Mouse (Mus musculus) B cell, adult 2 months (primary cell): ENCODE measurements around the gene Gm5129.
"Not testable (repeated sequence)": the region's sequence is repeated elsewhere in the genome, so short reads cannot be mapped to it uniquely, and the experiment has no call there.

Experiments
- DNase-seq, 2 experiments: peaks; one replicate each; pipeline ENCODE4 v3.0.0; 2022

Gene Gm5129

GRCm38 (mm10) chr5:29735557-29736061 lies at the start of gene Gm5129, which contains the start of gene Dnajb6:
TSS of gene Gm5129 (minus strand) at chr5:29735936.
TSS of gene Dnajb6 (plus strand) at chr5:29735688.
- peak; percentile 99 for DNase-seq

GRCm38 (mm10) chr5:29784906-29785305 lies 49.2 kb upstream of the Gm5129 start:
- not testable (repeated sequence) for DNase-seq

- DNase-seq: no peak
Measured at GRCm38 (mm10) chr5:29782261-29782660, 46.5 kb upstream of the Gm5129 start.

- not testable (repeated sequence) for DNase-seq
Measured at GRCm38 (mm10) chr5:29779733-29780132, 44.0 kb upstream of the Gm5129 start.

GRCm38 (mm10) chr5:29778029-29778428 lies 42.3 kb upstream of the Gm5129 start:
- no peak for DNase-seq

GRCm38 (mm10) chr5:29775437-29775836 lies 39.7 kb upstream of the Gm5129 start:
- DNase-seq: no peak

GRCm38 (mm10) chr5:29773460-29774150 lies 37.9 kb upstream of the Gm5129 start:
- DNase-seq: no peak

GRCm38 (mm10) chr5:29772651-29773330 lies 37.1 kb upstream of the Gm5129 start:
- DNase-seq: peak in 1 of 2 experiments; percentile 10

- DNase-seq: no peak
Measured at GRCm38 (mm10) chr5:29772038-29772437, 36.3 kb upstream of the Gm5129 start.

- DNase-seq: peak in 1 of 2 experiments; percentile 26
Measured at GRCm38 (mm10) chr5:29770935-29771334, 35.2 kb upstream of the Gm5129 start.

GRCm38 (mm10) chr5:29759318-29759717 lies 23.6 kb upstream of the Gm5129 start:
- DNase-seq: no peak

- no peak for DNase-seq
Measured at GRCm38 (mm10) chr5:29752894-29753293, 17.2 kb upstream of the Gm5129 start.

GRCm38 (mm10) chr5:29751306-29751705 lies 15.6 kb upstream of the Gm5129 start:
- no peak for DNase-seq

GRCm38 (mm10) chr5:29747661-29748060 lies 11.9 kb upstream of the Gm5129 start:
- DNase-seq: no peak

- DNase-seq: no peak
Measured at GRCm38 (mm10) chr5:29741093-29741492, 5.4 kb upstream of the Gm5129 start.

GRCm38 (mm10) chr5:29740651-29741050 lies 4.9 kb upstream of the Gm5129 start:
- no peak for DNase-seq

GRCm38 (mm10) chr5:29738076-29738475 lies 2.3 kb upstream of the Gm5129 start:
- DNase-seq: no peak

GRCm38 (mm10) chr5:29737471-29737870 lies 1.7 kb upstream of the Gm5129 start:
- DNase-seq: no peak

GRCm38 (mm10) chr5:29736942-29737341 lies 1.2 kb upstream of the Gm5129 start:
- peak in 1 of 2 experiments; percentile 21 for DNase-seq

GRCm38 (mm10) chr5:29736073-29736900 lies 551 bp upstream of the Gm5129 start:
- no peak for DNase-seq

- peak; percentile 50 for DNase-seq
Measured at GRCm38 (mm10) chr5:29734831-29735510, 765 bp downstream of the Gm5129 start.

- DNase-seq: not testable (repeated sequence)
Measured at GRCm38 (mm10) chr5:29726070-29726469, 9.7 kb downstream of the Gm5129 start.

- DNase-seq: no peak
Measured at GRCm38 (mm10) chr5:29725369-29725768, 10.4 kb downstream of the Gm5129 start.
